Mouse (Mus musculus): ENCODE results near the gene Slc2a4. TPM values are rescaled to one million over a fixed set of nuclear protein-coding genes. Genes with fewer than 3 reads are reported as not detected.
A peak's percentile ranks its signal among the peaks of the same experiment; 100 is the strongest.
"Not testable (repeated sequence)": the region's sequence is repeated elsewhere in the genome, so short reads cannot be mapped to it uniquely, and the experiment has no call there.

Slc2a4 gene
- total RNA-seq, 1 experiment from 2014 or later, result 42.6 TPM

DNA sequence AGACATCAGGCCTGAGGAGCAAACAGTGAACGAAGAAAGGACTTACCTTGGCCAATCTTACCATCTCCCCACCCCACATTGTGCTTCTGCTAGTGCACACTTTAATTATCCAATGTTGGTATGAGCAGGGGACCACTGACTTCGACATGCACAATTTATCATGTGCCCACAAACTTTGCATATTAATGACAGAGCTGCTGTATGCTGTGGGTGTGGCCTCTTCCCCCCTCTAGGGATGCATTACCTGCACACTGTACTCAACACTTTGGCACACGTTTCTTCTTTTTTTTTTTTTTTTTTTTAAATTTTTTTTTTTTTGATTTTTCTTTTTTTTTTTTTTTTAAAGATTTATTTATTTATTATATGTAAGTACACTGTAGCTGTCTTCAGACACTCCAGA, 22.8 kb upstream of the Slc2a4 start:
- no peak for DNase-seq

DNA sequence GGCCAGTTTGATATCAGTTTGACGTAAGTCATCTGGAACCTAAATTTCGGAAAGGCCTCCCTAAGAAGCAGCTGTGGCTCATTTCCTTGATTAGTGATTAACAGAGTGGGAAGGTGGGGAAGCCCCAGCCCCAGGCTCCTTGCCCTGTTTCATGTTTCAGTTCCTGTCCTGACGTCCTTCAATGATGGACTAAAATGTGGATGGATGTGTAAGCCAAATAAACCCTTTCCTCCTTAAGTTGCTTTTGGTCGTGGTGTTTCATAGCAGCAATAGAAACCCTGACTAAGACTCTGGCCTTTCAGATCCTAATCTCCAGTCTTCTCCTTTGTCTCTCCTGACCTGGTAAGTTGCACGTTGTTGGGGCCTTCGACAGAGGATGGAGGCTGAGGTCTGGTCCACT, 22.2 kb upstream of the Slc2a4 start:
- DNase-seq, result no peak

DNA sequence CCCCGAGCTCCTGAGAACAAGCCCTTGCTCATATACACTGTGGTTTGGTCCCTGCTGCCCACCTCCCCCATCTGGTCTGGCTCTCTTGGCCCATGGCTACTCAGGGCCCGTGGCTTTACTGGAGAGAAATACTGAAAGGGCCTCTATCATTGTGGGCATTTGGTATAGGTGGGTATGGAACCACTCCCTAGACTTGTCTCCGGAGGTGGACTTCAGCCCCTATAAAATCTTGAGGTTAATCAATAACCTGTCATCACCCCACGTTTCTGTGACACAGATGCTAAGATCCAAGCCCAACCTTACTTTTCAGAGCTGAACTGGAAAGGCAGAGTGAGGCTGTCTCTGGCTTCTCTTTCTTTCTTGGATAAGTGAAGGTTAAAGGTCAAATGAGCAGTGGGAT, 20.8 kb upstream of the Slc2a4 start:
- no peak for DNase-seq

DNA sequence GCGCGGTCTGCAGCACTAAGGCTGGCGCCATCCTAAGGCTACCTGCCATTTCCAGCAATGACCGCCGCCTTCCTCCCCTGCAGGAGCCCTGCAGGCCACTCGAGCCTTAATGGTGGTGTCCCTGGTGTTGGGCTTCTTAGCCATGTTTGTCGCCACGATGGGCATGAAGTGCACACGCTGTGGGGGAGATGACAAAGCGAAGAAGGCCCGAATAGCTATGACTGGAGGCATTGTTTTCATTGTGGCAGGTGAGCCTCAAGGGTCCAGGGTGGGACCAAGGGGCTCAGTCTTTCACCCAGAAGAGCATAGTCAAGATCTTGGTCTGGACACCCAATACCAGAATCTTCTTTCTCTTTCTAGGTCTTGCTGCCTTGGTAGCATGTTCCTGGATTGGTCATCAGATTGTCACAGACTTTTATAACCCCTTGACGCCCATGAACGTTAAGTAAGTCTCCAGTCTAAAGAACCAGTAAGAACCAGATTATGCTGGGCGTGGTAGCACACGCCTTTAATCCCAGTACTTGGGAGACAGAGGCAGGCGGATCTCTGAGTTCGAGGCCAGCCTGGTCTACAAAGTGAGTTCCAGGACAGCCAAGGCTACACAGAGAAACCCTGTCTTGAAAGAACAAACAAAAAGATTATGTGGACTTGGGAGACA, 19.0 kb upstream of the Slc2a4 start:
- DNase-seq, result no peak

GRCm38 (mm10) chr11:69966006-69966859, 18.2 kb upstream of the Slc2a4 start:
- no peak for DNase-seq

DNA sequence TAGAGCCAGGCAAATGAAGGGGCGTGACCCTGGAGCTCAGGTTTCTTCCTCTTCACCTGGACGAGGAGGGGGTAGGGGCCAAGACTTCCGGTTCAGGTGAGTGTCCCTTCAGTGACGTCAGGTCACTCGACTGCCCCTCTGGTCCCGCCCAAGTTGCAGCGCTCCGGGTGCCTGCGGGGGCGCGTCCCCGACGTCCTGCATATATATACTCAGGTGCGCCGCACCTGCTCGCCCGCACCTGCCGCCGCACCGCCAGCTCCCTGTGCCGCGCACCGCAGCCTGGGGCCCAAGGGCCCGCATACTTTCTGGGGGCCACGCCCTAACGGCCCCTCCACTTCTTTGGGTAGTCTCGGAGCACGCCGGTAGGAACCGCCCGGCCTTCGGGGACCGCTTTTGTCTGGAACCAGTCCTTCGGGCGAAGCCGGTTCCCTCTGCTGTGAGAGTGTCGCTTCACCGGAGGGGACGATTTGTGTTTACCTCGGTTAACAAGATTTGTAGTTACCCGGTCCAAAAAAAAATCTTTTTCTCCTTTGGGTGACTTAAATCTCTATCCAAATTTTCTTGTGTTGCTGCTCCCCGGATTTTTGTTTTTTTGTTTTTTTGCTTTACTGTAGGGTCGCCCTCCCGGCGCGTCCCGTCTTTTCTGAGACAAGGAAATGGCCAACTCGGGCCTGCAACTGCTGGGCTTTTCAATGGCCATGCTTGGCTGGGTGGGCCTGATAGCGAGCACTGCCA, 17.4 kb upstream of the Slc2a4 start:
- DNase-seq, result no peak

DNA sequence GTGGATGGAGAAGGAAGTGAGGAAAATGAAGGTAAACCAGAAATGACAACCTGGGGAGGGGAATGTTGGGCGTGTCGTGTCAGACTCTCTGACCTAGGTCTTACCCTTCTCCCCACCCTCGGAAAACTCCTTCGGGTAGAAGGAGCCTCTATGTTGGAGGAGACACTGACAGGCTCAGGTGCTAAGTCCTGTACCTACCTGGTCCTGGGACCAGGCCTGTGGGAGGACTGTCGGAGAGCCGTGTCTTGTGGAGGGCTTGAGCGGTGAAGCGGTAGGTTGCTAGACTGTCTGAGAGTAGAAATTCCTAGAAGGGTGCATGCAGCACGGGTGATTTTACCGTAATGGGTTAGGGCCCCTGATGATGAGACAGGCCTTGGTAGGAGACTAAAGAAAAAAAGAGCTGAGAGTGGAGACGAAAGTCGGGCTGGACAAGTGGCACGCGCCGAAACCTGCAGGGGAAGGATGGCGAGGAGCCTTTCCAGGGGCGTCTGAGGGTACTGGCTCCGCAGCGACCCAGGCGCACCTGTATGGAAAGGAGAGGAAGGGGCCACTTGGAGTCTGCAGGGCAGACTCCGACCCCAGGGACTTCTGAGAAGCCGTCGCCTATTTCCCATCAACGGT, 16.8 kb upstream of the Slc2a4 start, which contains the start of gene Cldn7:
Gene Cldn7, plus strand, starts transcription at position 130 of the 621 bp plus-strand sequence.
- DNase-seq, result no peak

DNA sequence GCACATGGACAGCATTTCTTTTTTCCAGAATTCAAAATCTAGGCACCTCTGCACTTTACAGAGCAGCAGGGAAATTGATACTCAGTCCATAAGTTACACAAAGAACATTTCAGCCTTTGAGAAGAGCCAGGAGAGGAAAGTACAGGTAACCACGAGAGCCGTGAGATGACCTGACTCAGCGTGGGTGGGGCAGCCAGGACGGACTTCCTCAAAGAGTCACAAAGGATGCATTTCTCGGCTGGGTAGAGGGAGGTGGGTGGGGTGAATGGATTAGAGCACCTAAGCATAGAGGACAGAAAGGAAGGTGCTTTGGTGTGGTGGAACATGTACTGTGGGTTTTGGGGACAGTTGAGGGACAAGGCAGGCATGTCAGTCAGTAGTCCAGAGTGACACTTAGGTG, 13.9 kb upstream of the Slc2a4 start:
- no peak for DNase-seq

- DNase-seq, result no peak
Observed at GRCm38 (mm10) chr11:69960616-69961015, 12.6 kb upstream of the Slc2a4 start.

- DNase-seq, result no peak
Observed at GRCm38 (mm10) chr11:69956218-69956617, 8.2 kb upstream of the Slc2a4 start.

GRCm38 (mm10) chr11:69955618-69956017, 7.6 kb upstream of the Slc2a4 start:
- not testable (repeated sequence) for DNase-seq

- DNase-seq, result no peak
Observed at GRCm38 (mm10) chr11:69953267-69953915, 5.4 kb upstream of the Slc2a4 start.

DNA sequence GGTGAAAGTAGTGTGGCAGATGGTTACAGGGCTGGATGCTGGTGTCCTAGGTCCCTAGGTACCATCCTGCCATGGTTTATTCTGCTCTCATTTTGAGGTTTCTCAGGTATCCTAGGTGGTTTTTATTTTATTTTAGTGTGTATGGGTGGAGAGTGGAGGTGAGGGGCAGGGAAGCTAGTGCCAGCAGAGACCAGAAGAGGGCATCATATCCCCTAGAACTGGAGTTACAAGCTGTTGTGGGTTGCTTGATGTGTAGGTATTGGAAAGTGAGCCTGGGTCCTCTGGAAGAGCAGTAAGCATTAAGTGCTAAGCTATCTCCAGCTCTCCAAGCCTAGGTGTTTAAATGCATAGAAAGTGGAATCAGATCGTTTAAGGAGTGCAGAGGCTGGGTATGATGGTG, 4.3 kb upstream of the Slc2a4 start:
- DNase-seq, result no peak

- DNase-seq, result no peak
Observed at GRCm38 (mm10) chr11:69950807-69951459, 2.9 kb upstream of the Slc2a4 start.

GRCm38 (mm10) chr11:69948763-69949150, 769 bp upstream of the Slc2a4 start:
- DNase-seq, result peak; percentile 83

DNA sequence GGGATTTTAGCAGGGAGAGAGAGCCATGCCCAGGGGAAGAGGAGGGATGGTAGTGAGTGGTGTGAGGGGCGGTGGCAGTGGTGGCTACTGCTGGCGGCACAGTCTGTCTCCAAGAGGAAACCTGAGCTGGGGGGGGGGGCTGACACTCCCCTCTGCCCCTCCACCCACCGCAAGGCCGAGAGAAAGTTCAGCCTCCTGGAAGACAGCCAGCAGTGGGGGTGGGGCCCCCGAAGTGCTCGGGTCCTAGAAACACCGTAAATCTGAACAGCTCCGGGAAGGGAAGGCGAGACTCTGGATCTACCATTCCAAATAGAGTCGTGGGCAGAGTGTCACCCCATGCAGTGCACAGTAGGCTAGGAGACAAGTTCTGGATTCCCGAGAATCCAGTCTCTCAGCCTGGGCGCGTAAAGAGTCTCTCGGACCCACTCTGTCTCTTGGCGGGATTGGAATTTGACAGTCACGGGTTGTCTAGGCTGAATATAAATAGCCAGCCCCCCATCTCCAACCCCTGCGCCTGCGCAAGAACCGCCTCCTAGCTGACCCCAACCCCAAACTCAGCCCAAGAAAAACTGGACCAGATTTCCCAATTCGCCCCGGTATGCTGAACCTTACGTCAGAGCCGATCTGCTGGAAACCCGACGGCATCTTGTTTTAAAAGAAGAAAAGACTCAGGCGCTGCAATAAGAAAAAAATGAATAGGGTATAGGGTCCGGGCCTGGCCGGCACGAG, 487 bp downstream of the Slc2a4 start:
- DNase-seq, result peak; percentile 57

GRCm38 (mm10) chr11:69945997-69946891, 1.7 kb downstream of the Slc2a4 start:
- DNase-seq, result no peak

- peak; percentile 53 for DNase-seq
Observed at GRCm38 (mm10) chr11:69945216-69945615, 2.8 kb downstream of the Slc2a4 start.

DNA sequence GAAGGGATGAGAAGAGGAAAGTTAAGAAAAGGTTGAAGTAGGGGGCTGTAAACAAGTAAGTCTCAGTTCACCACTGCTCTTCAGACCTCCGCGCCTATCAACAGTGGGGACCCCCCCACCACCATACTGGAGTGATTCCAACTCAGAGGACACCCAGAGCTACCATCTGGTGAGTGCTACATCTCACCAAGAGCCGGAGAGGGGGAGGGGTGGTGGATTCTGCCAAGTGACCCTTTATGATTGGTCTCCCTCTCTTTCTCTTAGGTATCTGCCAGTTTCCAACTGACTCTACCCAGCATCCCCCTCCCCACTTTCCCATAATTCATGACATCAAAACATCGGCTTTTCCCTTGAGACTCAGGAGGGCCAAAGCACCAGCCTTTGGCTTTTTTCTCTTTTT, 7.0 kb downstream of the Slc2a4 start:
- DNase-seq, result no peak

GRCm38 (mm10) chr11:69939731-69940130, 8.3 kb downstream of the Slc2a4 start:
- DNase-seq, result no peak

Measured in adrenal gland, postnatal 25 days (tissue).